Mouse (Mus musculus) embryo, embryonic 11 days (tissue): ENCODE results near the gene Adm.

Experiments
- DNase-seq: peaks from one replicate; pipeline ENCODE4 v3.0.0-alpha.2; 2015

Adm gene

GRCm38 (mm10) chr7:110668756-110669155 lies 41.3 kb downstream of the Adm start:
- no peak for DNase-seq

- DNase-seq = no peak
These were observed 43.7 kb downstream of the Adm start for GRCm38 (mm10) chr7:110671121-110671680.
